ENCODE assay signal across 8 mouse cellular contexts in genomic region chr15:62104653-62105052, GRCm38 (mm10).
A peak's percentile ranks its signal among the peaks of the same experiment; 100 is the strongest.
DNase-seq lines count a peak whose midpoint lies in the region; ATAC-seq lines count a peak whose summit lies in the region.

No protein-coding gene starts in this region.

- H3K27me3 ChIP-seq in midbrain, embryonic 16.5 days (ENCODE audit: control insufficient read depth, insufficient read depth, low read depth, low read length) = no peaks in the 10 kb centered on the region

- 0 out of 2 replicates have a peak, but pooled peaks cover 4% of the 10 kb centered on the region for H3K9me3 ChIP-seq in midbrain, embryonic 16.5 days (replicated peaks; ENCODE audit: control insufficient read depth, low read length, poor library complexity, severe bottlenecking)

- no peaks in the 10 kb centered on the region for H3K36me3 ChIP-seq in midbrain, embryonic 16.5 days (ENCODE audit: control insufficient read depth, insufficient read depth, low read length)

- no peaks in the 10 kb centered on the region for H3K4me1 ChIP-seq in midbrain, embryonic 16.5 days (ENCODE audit: control insufficient read depth, insufficient read depth, low read length)

- no peak overlapping the region for H3K9ac ChIP-seq in midbrain, embryonic 16.5 days (ENCODE audit: low read depth, low read length)

- H3K27ac ChIP-seq in midbrain, embryonic 16.5 days (ENCODE audit: low read length) = no peak overlapping the region

- peak; percentile 16 to 20 for DNase-seq in cerebellum, adult 18-20 months
- DNase-seq in left cerebral cortex, postnatal 4 days = peak; percentile 85
- no peak for DNase-seq in left cerebral cortex, adult 8-10 months (ENCODE audit: low spot score in 2 of 2)
- peak; percentile 53 for DNase-seq in gastrocnemius, postnatal 10 days
- DNase-seq in lung, postnatal 36 days = peak; percentile 41
- no peak for DNase-seq in yolk sac, embryonic 10.5 days (ENCODE audit: low spot score)

- ATAC-seq in cerebellum, adult (ENCODE audit: insufficient number of reproducible peaks, low FRiP score, low TSS enrichment) = no peak
- ATAC-seq in midbrain, embryonic 16.5 days = no peak

- no peak overlapping the region for H3K4me3 ChIP-seq in midbrain, embryonic 16.5 days (ENCODE audit: low read depth, low read length)

- no peak overlapping the region for H3K4me2 ChIP-seq in midbrain, embryonic 16.5 days (ENCODE audit: low read length)

- intact Hi-C loops in left cerebral cortex, postnatal 4 days (cut with DNase I) = no loop called here

- WGBS in midbrain, embryonic 16.5 days = 64% methylated on average over 7 of the region's 7 CpGs

Comparison
In these comparisons a context has a peak if more than half of its experiments do, and no peak if none do; other contexts are left out.
1. DNase-seq: peak in cerebellum, adult 18-20 months (2 of 2), left cerebral cortex, postnatal 4 days (single experiment), gastrocnemius, postnatal 10 days (single experiment) and lung, postnatal 36 days (single experiment); none in left cerebral cortex, adult 8-10 months (0 of 2) and yolk sac, embryonic 10.5 days (single experiment).